Mouse (Mus musculus) c-Kit-negative CD71-positive TER-119-positive erythroid progenitor cells, embryonic 14.5 days (primary cell): ENCODE results near the gene Gm3373.
"Not testable (repeated sequence)": the region's sequence is repeated elsewhere in the genome, so short reads cannot be mapped to it uniquely, and the experiment has no call there.

Experiments
- DNase-seq: peaks from one replicate; pipeline ENCODE4 v3.0.0-alpha.2; 2013; ENCODE audit warnings: low read depth, low spot score

Gm3373 gene

GRCm38 (mm10) chr14:5741477-5741876, at the start of gene Gm3373:
TSS of gene Gm3373 (minus strand) at chr14:5741577.
- DNase-seq = not testable (repeated sequence)

- not testable (repeated sequence) for DNase-seq
These were observed 54.0 kb downstream of the Gm3373 start, which contains the start of gene Gm9603 for GRCm38 (mm10) chr14:5687357-5687756. TSS of gene Gm9603 (minus strand) at chr14:5687457.
